Comparison of ENCODE assay signal across 9 mouse cellular contexts in genomic region chrX:50569087-50569486, GRCm38 (mm10).
A peak's percentile ranks its signal among the peaks of the same experiment; 100 is the strongest.
DNase-seq lines count a peak whose midpoint lies in the region; ATAC-seq and TF ChIP-seq lines count a peak whose summit lies in the region.
"Had no signal": no experiment of that assay in that cellular context is flagged by ENCODE, and none has a peak within 500 bp of the region (broad histone marks: within the 10 kb centered on the region; RNA-seq: fewer than 3 reads in every experiment).

No protein-coding gene starts in this region.

- peaks cover 7% of the 10 kb centered on the region; the same call in 1 of the 2 replicates for H3K36me3 ChIP-seq in limb, embryonic 14.5 days (ENCODE audit: control insufficient read depth, insufficient read depth, low read length)
- no peaks in the 10 kb centered on the region for H3K36me3 ChIP-seq in thymus, adult 2 months (ENCODE audit: control insufficient read depth, insufficient read depth, low read length)

- in situ Hi-C loops in Patski (cut with MboI; ENCODE audit: low pct_unique_long_range_greater_than_20kb): no loop called here

- ATAC-seq in cerebellum, adult (ENCODE audit: insufficient number of reproducible peaks, low FRiP score, low TSS enrichment): no peak
- ATAC-seq in Patski: no peak
- ATAC-seq in limb, embryonic 14.5 days (ENCODE audit: low FRiP score, low read depth): no peak

- H3K27me3 ChIP-seq in Patski: no peaks in the 10 kb centered on the region
- no peaks in the 10 kb centered on the region for H3K27me3 ChIP-seq in limb, embryonic 14.5 days (ENCODE audit: control insufficient read depth, insufficient read depth, low read length)
- H3K27me3 ChIP-seq in thymus, adult 2 months (ENCODE audit: control insufficient read depth, insufficient read depth, low read length): no peaks in the 10 kb centered on the region
- H3K27me3 ChIP-seq: megakaryocyte, embryonic 14.5 days had no signal

- TF ChIP-seq POLR2A in limb, embryonic 14.5 days (IDR thresholded peaks at IDR 0.05; ENCODE audit: borderline replicate concordance, extremely low read depth, insufficient read depth, insufficient read length): no peak
- no peak for TF ChIP-seq POLR2A in thymus, adult 2 months (IDR thresholded peaks at IDR 0.05; ENCODE audit: control insufficient read depth, extremely low read depth, insufficient read depth, low read length, poor library complexity)

- H3K9me3 ChIP-seq in limb, embryonic 14.5 days (ENCODE audit: control insufficient read depth, low read length): no peaks in the 10 kb centered on the region
- H3K9me3 ChIP-seq: megakaryocyte, embryonic 14.5 days had no signal

- WGBS in limb, embryonic 14.5 days: 69% methylated on average over 6 of the region's 6 CpGs
- WGBS in thymus, adult 2 months: 98% methylated on average over 6 of the region's 6 CpGs

- DNase-seq in cerebellum, adult 9-10 months: peak; percentile 52
- peak; percentile 78 to 87 for DNase-seq in layer of hippocampus, postnatal 25 days (ENCODE audit: extremely low spot score in 1 of 2, low spot score in 1 of 2)
- DNase-seq in layer of hippocampus, adult 11-12 months (ENCODE audit: low spot score): no peak
- DNase-seq in Patski (ENCODE audit: low read depth, low spot score): no peak
- peak; percentile 29 for DNase-seq in limb, embryonic 14.5 days (ENCODE audit: low spot score)
- DNase-seq in testis, postnatal 14 days (ENCODE audit: low spot score): no peak
- no peak for DNase-seq in thymus, adult 2 months

- no peak overlapping the region for H3K9ac ChIP-seq in limb, embryonic 14.5 days (ENCODE audit: low read depth, low read length, severe bottlenecking)

- no peak overlapping the region for H3K27ac ChIP-seq in limb, embryonic 14.5 days (replicated peaks; ENCODE audit: low read depth, low read length)
- H3K27ac ChIP-seq in thymus, adult 2 months (ENCODE audit: control insufficient read depth, insufficient read depth, low read length): no peak overlapping the region

- no peak overlapping the region for H3K4me3 ChIP-seq in limb, embryonic 14.5 days (replicated peaks; ENCODE audit: low read length)
- no peak overlapping the region for H3K4me3 ChIP-seq in thymus, adult 2 months (ENCODE audit: control insufficient read depth, insufficient read depth, low read length)

- TF ChIP-seq CTCF in Patski (IDR thresholded peaks at IDR 0.05): peak; percentile 53
- no peak for TF ChIP-seq CTCF in thymus, adult 2 months (IDR thresholded peaks at IDR 0.05; ENCODE audit: borderline replicate concordance, control insufficient read depth, extremely low read depth, insufficient read depth, low read length, poor library complexity)

- H3K4me1 ChIP-seq in limb, embryonic 14.5 days (ENCODE audit: control insufficient read depth, insufficient read depth, low read length): no peaks in the 10 kb centered on the region
- H3K4me1 ChIP-seq in thymus, adult 2 months (replicated peaks; ENCODE audit: control insufficient read depth, insufficient read depth, low read length): peaks cover under 1% of the 10 kb centered on the region; the same call in 1 of the 2 replicates

- CTCF ChIA-PET in Patski (lab: Charles Lee): no interaction called here

- no peak overlapping the region for H3K4me2 ChIP-seq in limb, embryonic 14.5 days (replicated peaks; ENCODE audit: low read depth, low read length, severe bottlenecking)

- POLR2A ChIA-PET in Patski (lab: Charles Lee): no interaction called here

Comparison
In these comparisons a context has a peak if more than half of its experiments do, and no peak if none do; other contexts are left out.
1. DNase-seq: peak in cerebellum, adult 9-10 months (single experiment), layer of hippocampus, postnatal 25 days (2 of 2) and limb, embryonic 14.5 days (single experiment); none in layer of hippocampus, adult 11-12 months (single experiment), Patski (single experiment), testis, postnatal 14 days (single experiment) and thymus, adult 2 months (single experiment).